Mouse (Mus musculus): ENCODE data around the gene Cltb.
A peak's percentile ranks its signal among the peaks of the same experiment; 100 is the strongest.

Cltb gene

DNA sequence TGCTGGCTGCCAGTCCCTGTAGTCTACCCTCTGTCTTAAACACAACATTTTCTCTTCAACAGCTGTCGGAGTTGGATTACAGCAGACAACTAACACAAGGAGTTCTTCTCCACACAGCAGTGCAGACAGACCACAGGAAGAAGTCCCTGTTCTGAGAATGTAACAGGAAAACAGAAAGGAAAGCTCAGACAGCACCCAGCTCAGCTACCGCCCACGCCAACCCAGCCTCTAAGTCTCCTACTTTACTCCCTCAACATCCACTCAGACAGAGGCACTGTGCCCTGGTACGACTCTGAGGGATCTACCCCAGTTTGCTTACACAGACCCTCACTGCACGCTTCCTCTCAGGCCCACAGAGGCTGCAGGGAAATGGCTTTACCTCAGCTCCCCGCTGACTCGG, 50.5 kb downstream of the Cltb start:
- DNase-seq: no peak

- DNase-seq: peak in 1 of 2 experiments; percentile 61
Observed at GRCm38 (mm10) chr13:54559656-54560055, 51.5 kb downstream of the Cltb start.

- DNase-seq: peak; percentile 67 to 83
Observed at GRCm38 (mm10) chr13:54557652-54558051, 53.5 kb downstream of the Cltb start.

GRCm38 (mm10) chr13:54556796-54557195, 54.3 kb downstream of the Cltb start:
- peak; percentile 68 to 86 for DNase-seq

- no peak for DNase-seq
Observed at GRCm38 (mm10) chr13:54556176-54556575, 55.0 kb downstream of the Cltb start.

- peak; percentile 32 to 66 for DNase-seq
Observed at GRCm38 (mm10) chr13:54548036-54548435, 63.1 kb downstream of the Cltb start.
